Mouse (Mus musculus): Measurements from ENCODE around the gene Rhbg.

Gene Rhbg

DNA sequence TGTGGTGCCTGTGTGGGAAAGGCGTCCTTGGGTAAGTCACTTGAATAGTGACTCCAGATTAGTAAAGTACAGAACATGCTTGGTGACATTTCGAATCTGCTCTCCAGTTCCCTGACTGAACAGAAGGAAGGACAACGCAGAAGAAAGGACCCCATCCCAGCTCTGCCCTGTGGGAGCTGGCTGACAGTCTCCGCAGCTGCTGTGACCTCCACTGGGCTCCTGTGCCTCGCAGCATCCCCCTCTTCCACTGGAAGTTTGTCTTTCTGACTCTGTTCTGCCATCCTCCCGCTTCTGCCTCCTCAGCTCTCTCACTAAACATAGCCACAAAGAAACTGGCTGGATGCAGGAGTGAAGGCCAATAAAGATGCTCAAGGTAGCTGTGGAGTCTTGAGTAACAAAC, 51.5 kb downstream of the Rhbg start:
- no peak for DNase-seq (ENCODE audit: low read depth, low spot score)
- peaks cover 2% of the 10 kb centered on the region; the same call in 1 of the 2 replicates for H3K27me3 ChIP-seq (ENCODE audit: control insufficient read depth, insufficient read depth, low read length, poor library complexity, severe bottlenecking)
- no peaks in the 10 kb centered on the region for H3K36me3 ChIP-seq (ENCODE audit: control insufficient read depth, insufficient read depth, low read length, poor library complexity, severe bottlenecking)

DNA sequence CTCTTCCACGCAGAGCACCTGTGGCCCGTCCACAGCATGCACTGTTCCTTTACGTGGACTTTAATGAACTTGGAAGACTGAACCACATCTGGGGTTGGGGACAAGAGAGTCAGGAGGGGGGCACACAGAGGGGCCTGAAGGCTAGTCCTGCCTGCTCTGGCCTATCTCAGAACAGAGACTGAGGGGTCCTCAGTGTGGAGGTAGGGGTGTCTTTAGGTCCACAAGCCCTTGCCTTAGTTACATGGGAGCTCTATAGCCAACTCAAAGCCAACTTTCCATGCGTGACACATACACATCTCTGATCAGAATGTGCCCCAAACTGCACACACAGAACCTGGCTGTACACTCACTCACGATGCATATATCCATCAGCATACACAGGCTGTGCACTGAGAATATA, 52.9 kb downstream of the Rhbg start:
- H3K36me3 ChIP-seq (ENCODE audit: control insufficient read depth, insufficient read depth, low read length, poor library complexity, severe bottlenecking), result no peaks in the 10 kb centered on the region
- DNase-seq (ENCODE audit: low read depth, low spot score), result no peak
- H3K27me3 ChIP-seq (ENCODE audit: control insufficient read depth, insufficient read depth, low read length, poor library complexity, severe bottlenecking), result peaks cover 2% of the 10 kb centered on the region; the same call in 1 of the 2 replicates

DNA sequence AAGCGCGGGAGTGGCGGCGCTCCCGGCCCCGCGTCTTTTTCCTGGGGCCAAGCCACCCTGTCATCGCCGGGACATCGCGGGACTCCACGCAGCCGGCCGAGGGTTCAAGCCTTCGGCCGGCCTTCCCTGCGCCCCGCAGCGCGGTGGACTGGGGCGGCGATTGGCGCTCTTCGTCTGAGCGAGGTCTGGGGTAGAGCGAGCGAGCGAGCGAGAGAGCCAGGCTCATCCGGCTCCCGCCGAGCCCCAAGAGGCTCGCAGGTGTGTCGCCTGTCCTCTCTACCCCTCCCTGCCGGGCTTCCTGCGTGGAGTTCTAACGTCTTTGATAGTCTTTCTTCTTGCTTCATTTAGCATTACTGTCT, 53.6 kb downstream of the Rhbg start:
- DNase-seq (ENCODE audit: low read depth, low spot score), result peak; percentile 45
- Histone ChIP-seq H3K36me3 (ENCODE audit: control insufficient read depth, insufficient read depth, low read length, poor library complexity, severe bottlenecking) (no peaks in the 10 kb centered on the region), H3K27me3 (ENCODE audit: control insufficient read depth, insufficient read depth, low read length, poor library complexity, severe bottlenecking) (peaks cover 2% of the 10 kb centered on the region; the same call in 1 of the 2 replicates)

DNA sequence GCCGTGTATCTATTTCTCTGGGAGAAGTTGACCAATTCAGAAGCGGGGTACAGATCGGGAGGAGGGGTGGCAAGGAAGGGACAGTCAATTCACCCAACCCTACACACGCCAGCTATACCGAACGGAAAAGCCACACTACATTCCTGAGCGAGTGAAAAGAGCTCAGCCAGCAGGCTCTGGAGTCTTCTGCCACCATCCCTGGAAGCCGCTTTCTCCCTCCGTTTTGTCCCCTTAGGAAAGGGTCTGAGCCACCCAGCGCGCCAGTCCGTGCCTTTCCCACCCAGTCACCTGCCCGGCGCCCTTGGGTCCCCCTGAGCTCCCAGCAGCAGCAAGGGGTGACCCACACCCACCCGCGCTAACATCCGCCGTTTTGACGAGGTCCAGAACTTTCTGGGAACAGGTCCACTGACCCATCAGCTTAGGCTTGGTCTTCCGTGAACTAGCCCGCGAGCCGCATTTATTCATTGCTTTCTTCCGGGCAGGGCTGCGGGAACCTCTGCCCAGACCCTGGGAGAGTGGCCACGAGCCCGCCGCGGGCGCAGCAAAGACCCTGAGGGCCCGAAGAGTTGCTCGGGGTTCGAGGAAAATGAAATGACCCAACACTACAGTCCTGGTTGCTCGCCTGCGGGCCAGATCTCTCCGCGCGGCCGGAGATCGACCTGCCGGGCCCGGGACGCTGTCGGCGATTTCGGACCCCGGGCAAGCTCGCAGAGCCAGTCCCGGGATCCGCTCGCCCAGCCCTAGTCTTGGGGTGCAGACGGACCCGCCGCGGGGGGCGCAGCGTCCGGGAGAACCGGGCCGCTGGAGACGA, 54.1 kb downstream of the Rhbg start:
- H3K36me3 ChIP-seq (ENCODE audit: control insufficient read depth, insufficient read depth, low read length, poor library complexity, severe bottlenecking), result no peaks in the 10 kb centered on the region
- H3K27me3 ChIP-seq (ENCODE audit: control insufficient read depth, insufficient read depth, low read length, poor library complexity, severe bottlenecking), result peaks cover 2% of the 10 kb centered on the region; the same call in 1 of the 2 replicates
- DNase-seq (ENCODE audit: low read depth, low spot score), result no peak

DNA sequence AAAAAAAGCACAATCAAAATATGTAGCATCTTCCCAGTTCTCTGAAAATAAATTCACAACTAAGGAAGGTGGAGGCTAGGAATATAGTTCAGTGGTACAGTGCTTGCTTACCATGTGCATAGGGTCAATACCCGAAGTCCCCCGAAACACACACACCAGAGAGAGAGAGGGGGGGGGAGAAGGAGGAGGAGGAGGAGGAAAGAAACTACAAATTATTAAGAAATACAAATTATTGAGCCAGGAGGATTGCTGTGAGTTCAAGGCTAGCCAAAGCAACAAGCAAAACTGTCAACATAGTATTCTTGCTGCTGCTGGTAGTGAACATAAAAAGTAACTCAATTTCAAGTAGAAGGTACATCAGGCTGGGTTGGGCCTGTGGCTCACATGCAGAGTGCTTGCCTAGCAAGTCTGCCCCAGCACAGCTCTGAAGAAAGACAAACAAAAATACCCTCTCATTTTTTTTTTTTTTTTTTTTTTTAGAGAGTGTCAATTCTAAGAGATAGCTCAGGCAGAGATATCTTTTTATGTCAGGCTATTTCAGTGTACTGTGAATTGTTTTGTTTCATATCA, 54.9 kb downstream of the Rhbg start:
- peaks cover 2% of the 10 kb centered on the region; the same call in 1 of the 2 replicates for H3K27me3 ChIP-seq (ENCODE audit: control insufficient read depth, insufficient read depth, low read length, poor library complexity, severe bottlenecking)
- no peaks in the 10 kb centered on the region for H3K36me3 ChIP-seq (ENCODE audit: control insufficient read depth, insufficient read depth, low read length, poor library complexity, severe bottlenecking)
- no peak for DNase-seq (ENCODE audit: low read depth, low spot score)

DNA sequence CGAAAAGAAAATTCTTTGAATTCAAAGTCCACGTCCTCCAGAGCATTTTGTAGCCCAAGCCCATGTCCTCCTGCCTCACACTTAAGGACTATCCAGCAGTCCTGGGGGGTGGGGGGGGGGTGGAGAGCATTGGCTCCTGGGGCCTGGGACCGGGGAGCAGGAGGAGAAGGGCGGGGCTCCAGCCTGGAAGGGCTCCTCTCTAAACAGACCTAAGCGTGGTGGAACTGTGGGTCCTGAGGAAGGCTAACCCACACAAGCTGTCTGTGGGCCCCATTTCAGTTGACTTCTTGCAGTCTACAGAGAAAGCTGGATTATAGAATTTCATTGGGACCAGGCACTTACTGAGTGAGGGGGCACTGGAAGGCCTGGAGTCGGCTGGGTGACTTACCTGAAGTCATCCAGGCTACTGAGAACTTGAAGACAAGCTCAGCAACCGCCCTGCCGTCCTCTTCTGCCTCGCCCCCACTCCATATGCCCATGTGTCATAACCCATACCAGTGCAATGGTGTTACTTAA, 55.9 kb downstream of the Rhbg start:
- Histone ChIP-seq H3K36me3 (ENCODE audit: control insufficient read depth, insufficient read depth, low read length, poor library complexity, severe bottlenecking) (no peaks in the 10 kb centered on the region), H3K27me3 (ENCODE audit: control insufficient read depth, insufficient read depth, low read length, poor library complexity, severe bottlenecking) (peaks cover 2% of the 10 kb centered on the region; the same call in 1 of the 2 replicates)
- no peak for DNase-seq (ENCODE audit: low read depth, low spot score)

DNA sequence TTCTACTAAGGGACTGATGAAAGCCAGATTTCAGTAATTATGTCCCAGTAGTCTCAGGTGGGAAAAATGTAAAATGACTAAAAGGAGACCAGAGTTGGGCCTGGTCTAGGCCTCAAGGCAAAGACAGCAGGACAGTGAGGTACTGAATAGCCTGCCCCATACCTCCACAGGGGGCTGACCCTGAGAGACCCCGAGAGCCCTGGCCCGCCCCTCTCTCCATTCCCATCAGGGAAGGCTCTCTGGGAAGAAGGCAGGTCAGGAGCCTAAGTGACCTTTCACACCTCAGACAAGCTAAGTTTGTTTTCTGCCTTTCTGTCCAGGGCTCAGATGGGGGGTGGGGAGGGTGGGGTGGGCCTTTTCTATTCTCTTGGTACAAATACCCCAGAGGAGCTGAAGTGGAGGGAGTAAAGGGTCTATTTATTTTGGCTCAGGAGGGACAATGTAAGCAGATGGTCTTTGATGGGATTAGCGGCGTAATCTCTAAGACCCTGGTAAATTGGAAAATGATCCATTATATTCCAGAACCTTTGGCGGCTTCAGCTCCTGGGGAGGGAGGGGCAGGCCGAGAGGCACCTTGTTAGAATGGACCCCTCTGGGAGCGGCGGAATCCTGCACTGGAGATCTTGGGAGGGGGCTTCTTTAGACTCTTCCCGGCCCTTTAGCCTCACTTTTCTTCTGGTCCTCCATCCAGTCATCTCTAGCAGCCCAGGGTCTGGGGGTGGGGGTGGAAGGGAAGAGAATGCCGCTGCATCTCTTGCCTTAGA, 56.6 kb downstream of the Rhbg start:
- H3K27me3 ChIP-seq (ENCODE audit: control insufficient read depth, insufficient read depth, low read length, poor library complexity, severe bottlenecking), result no peaks in the 10 kb centered on the region; the same call in 1 of the 2 replicates
- no peaks in the 10 kb centered on the region for H3K36me3 ChIP-seq (ENCODE audit: control insufficient read depth, insufficient read depth, low read length, poor library complexity, severe bottlenecking)
- no peak for DNase-seq (ENCODE audit: low read depth, low spot score)

Data from splenic B cell, adult 2 months (primary cell).